Mouse (Mus musculus) E14TG2a.4 (cell line): ENCODE measurements around the gene Sirt5.

ENCODE experiments used
- CTCF ChIP-seq: conservative IDR thresholded peaks from 2 replicates; pipeline ENCODE4 v1.5.1; 2014; ENCODE audit warnings: low read length
- NANOG ChIP-seq: IDR thresholded peaks from 2 replicates; pipeline ENCODE4 v1.6.1; 2014; ENCODE audit warnings: borderline replicate concordance, low read length, mixed read lengths

GRCm38 (mm10) chr13:43353356-43353755 lies 11.9 kb upstream of the Sirt5 start:
- no peak for TF ChIP-seq CTCF
- TF ChIP-seq NANOG: no peak
